Mouse (Mus musculus): ENCODE results near the gene Myo1c. TPM values are rescaled to one million over a fixed set of nuclear protein-coding genes. Genes with fewer than 3 reads are reported as not detected.
"Not testable (repeated sequence)": the region's sequence is repeated elsewhere in the genome, so short reads cannot be mapped to it uniquely, and the experiment has no call there.

Gene Myo1c
- total RNA-seq, 2 experiments from 2014 or later = 18.0 to 20.7 TPM

GRCm38 (mm10) chr11:75691047-75691446, 40.7 kb downstream of the Myo1c start:
- intact Hi-C loops (cut with DNase I) = no loop called here
- no peak for DNase-seq (ENCODE audit: low spot score in 2 of 2)

GRCm38 (mm10) chr11:75693570-75693969, 43.3 kb downstream of the Myo1c start:
- DNase-seq (ENCODE audit: low spot score in 2 of 2) = no peak
- intact Hi-C loops (cut with DNase I) = no loop called here

DNA sequence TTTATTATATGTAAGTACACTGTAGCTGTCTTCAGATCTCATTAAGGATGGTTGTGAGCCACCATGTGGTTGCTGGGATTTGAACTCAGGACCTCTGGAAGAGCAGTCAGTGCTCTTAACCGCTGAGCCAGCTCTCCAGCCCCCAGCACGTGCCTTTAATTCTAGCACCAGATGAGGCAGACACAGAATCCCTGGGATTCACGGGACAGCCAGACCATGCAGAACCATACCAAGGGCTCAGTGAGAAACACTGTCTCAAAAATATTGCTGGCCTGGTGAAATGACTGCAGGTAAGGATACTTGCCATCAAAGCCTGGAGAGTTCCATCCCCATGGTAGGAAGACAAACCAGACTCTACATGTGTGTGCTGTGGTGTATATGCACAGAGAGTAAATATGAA, 47.2 kb downstream of the Myo1c start:
- intact Hi-C loops (cut with DNase I); DNase-seq (ENCODE audit: low spot score in 2 of 2): not testable (repeated sequence)

- DNase-seq (ENCODE audit: low spot score in 2 of 2) = no peak
- intact Hi-C loops (cut with DNase I) = no loop called here
These were observed 50.3 kb downstream of the Myo1c start for GRCm38 (mm10) chr11:75700557-75700956.

GRCm38 (mm10) chr11:75702761-75703160, 52.5 kb downstream of the Myo1c start:
- no peak for DNase-seq (ENCODE audit: low spot score in 2 of 2)
- intact Hi-C loops (cut with DNase I) = no loop called here

DNA sequence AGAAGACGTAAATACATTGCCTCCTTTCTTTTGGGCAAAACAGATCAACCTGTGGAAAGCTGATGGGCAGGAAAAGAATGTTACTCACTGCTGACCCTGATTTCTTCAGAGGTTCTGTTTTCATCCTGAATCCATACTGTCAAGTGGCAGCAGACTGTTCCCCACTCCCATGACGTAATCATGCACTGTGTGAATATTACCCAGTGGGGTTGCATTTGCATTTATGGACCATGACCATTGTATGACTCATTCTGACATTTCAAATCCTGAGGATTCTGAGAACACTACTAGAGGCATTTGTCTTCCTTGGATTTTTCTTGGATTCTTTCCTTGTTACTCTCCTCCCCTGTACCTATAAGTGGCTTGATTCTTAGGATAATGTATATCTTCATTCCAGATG, 53.4 kb downstream of the Myo1c start:
- no peak for DNase-seq (ENCODE audit: low spot score in 2 of 2)
- intact Hi-C loops (cut with DNase I) = no loop called here

- DNase-seq (ENCODE audit: low spot score in 2 of 2) = no peak
- intact Hi-C loops (cut with DNase I) = no loop called here
These were observed 63.6 kb downstream of the Myo1c start for GRCm38 (mm10) chr11:75713949-75714348.

GRCm38 (mm10) chr11:75715556-75715955, 65.3 kb downstream of the Myo1c start:
- DNase-seq (ENCODE audit: low spot score in 2 of 2) = no peak
- intact Hi-C loops (cut with DNase I) = no loop called here

DNA sequence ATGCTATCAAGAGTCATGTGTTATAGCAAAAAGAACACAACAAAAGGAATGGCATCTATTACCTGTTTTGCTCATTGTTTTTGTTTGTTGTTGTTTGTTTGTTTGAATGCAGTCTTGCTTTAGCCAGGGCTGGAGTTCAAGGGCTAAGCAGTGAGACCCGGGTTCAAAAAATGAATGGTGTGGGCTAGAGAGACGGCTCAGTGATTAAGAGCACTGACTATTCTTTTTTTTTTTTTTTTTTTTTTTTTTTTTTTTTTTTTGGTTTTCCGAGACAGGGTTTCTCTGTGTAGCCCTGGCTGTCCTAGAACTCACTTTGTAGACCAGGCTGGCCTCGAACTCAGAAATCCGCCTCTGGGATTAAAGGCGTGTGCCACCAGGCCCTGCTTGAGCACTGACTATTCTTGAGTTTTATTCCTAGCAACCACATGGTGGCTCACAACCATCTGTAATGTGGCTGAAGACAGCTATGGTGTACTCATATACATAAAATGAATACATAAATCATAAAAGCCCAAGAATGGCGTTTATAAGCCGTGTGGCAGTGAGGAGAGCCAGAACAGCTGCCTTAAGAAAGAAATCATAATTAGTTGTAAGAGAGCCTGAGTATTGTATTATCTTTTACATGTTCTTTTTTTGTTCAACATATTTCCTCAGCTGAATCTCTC, 66.5 kb downstream of the Myo1c start:
- DNase-seq (ENCODE audit: low spot score in 2 of 2) = no peak
- intact Hi-C loops (cut with DNase I) = no loop called here

DNA sequence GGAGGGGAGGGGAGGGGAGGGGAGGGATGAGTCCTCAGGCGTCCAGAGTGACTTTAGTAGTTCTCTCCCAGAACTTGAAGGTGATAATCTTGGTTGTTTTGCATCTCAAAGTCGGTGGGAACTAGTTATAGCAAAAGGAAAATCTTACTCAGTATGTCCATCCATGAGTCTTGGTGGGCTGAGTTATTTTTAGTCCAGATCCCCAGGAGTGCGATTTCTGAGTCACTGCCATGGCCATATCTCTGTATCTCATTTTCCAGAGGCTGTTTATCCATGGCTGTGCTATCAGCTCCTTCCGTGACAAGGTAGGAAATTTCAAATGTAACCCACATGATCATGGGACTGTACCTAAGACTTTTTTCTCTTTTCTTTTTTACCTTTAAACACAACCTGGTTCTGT, 72.0 kb downstream of the Myo1c start:
- no peak for DNase-seq (ENCODE audit: low spot score in 2 of 2)

More for the DNA sequence above, 72.0 kb downstream of the Myo1c start:
- intact Hi-C loops (cut with DNase I) = no loop called here

Other genes with a start within 250 kb of the Myo1c start
- 10 to 100 TPM; 13.9 to 18.7 TPM for gene Serpinf1, start 227.8 kb upstream of the Myo1c start, total RNA-seq (2021)
- gene Serpinf2, start 210.9 kb upstream of the Myo1c start, total RNA-seq (2021) = under 1 TPM in 1 of 2 experiments, not detected in 1; 0.22 TPM
- gene Wdr81, start 195.8 kb upstream of the Myo1c start, total RNA-seq (2021) = 10 to 100 TPM; 20.1 to 20.4 TPM
- gene Tlcd2, start 188.8 kb upstream of the Myo1c start, total RNA-seq (2021) = under 1 TPM in 1 of 2 experiments, not detected in 1; 0.47 TPM
- gene Prpf8, start 163.7 kb upstream of the Myo1c start, total RNA-seq (2021) = 100 to 1,000 TPM; 127 to 138 TPM
- 1 to 10 TPM; 1.9 to 2.3 TPM for gene Rilp, start 140.4 kb upstream of the Myo1c start, total RNA-seq (2021)
- gene Scarf1, start 137.0 kb upstream of the Myo1c start, total RNA-seq (2021) = 1 to 10 TPM; 1.2 to 1.8 TPM
- 10 to 100 TPM; 51.1 to 63.1 TPM for gene Slc43a2, start 118.8 kb upstream of the Myo1c start, total RNA-seq (2021)
- gene Pitpna, start 62.4 kb upstream of the Myo1c start, total RNA-seq (2021) = 100 to 1,000 TPM; 315 to 349 TPM
- gene Inpp5k, start 19.5 kb upstream of the Myo1c start, total RNA-seq (2021) = 10 to 100 TPM; 39.1 to 43.1 TPM
- 100 to 1,000 TPM; 130 to 133 TPM for gene Crk, start 28.8 kb downstream of the Myo1c start, total RNA-seq (2021)
- 100 to 1,000 TPM; 954 to 971 TPM for gene Ywhae, start 82.4 kb downstream of the Myo1c start, total RNA-seq (2021)
- 10 to 100 TPM; 14.7 to 25.3 TPM for gene Doc2b, start 145.5 kb downstream of the Myo1c start, total RNA-seq (2021)

Data from left cerebral cortex, postnatal 36 days (tissue).